Comparison of ENCODE assay signal across 12 mouse cellular contexts in genomic region chr9:101053279-101053678, GRCm38 (mm10).
"Had no signal": no experiment of that assay in that cellular context is flagged by ENCODE, and none has a peak within 500 bp of the region (broad histone marks: within the 10 kb centered on the region; RNA-seq: fewer than 3 reads in every experiment).

No protein-coding gene starts in this region.

- H3K4me2 ChIP-seq: limb, embryonic 12.5 days; liver, embryonic 13.5 days; lung, embryonic 15.5 days; neural tube, embryonic 12.5 days had no signal

- H3K4me3 ChIP-seq: limb, embryonic 12.5 days; liver, embryonic 13.5 days; lung, embryonic 15.5 days; neural tube, embryonic 12.5 days had no signal

- H3K9ac ChIP-seq: limb, embryonic 12.5 days; liver, embryonic 13.5 days; liver, postnatal 0 days; lung, embryonic 15.5 days; neural tube, embryonic 12.5 days had no signal

- H3K27ac ChIP-seq: limb, embryonic 12.5 days; liver, embryonic 13.5 days; lung, embryonic 15.5 days; neural tube, embryonic 12.5 days had no signal

- H3K36me3 ChIP-seq: limb, embryonic 12.5 days; liver, embryonic 13.5 days; lung, embryonic 15.5 days; neural tube, embryonic 12.5 days had no signal

- ATAC-seq: liver, postnatal 0 days had no signal

- H3K4me1 ChIP-seq: limb, embryonic 12.5 days; liver, embryonic 13.5 days; lung, embryonic 15.5 days; neural tube, embryonic 12.5 days had no signal

- H3K9me3 ChIP-seq: limb, embryonic 12.5 days; liver, embryonic 13.5 days; lung, embryonic 15.5 days; neural tube, embryonic 12.5 days had no signal

- H3K27me3 ChIP-seq: limb, embryonic 12.5 days; liver, embryonic 13.5 days; lung, embryonic 15.5 days; neural tube, embryonic 12.5 days had no signal

- DNase-seq: kidney, adult 18-20 months; kidney, postnatal 10 days; kidney, postnatal 4 days; liver; liver, embryonic 13.5 days; liver, postnatal 0 days; lung, postnatal 14 days; midbrain, embryonic 14.5 days; thymus, postnatal 36 days had no signal
